Mouse (Mus musculus): ENCODE data around the gene Cactin. TPM values are rescaled to one million over a fixed set of nuclear protein-coding genes. Genes with fewer than 3 reads are reported as not detected.

Gene Cactin
- 19.2 and 33.9 TPM in 2 replicates for polyA plus RNA-seq (2012; rRNA removed; ENCODE audit: low replicate concordance)

DNA sequence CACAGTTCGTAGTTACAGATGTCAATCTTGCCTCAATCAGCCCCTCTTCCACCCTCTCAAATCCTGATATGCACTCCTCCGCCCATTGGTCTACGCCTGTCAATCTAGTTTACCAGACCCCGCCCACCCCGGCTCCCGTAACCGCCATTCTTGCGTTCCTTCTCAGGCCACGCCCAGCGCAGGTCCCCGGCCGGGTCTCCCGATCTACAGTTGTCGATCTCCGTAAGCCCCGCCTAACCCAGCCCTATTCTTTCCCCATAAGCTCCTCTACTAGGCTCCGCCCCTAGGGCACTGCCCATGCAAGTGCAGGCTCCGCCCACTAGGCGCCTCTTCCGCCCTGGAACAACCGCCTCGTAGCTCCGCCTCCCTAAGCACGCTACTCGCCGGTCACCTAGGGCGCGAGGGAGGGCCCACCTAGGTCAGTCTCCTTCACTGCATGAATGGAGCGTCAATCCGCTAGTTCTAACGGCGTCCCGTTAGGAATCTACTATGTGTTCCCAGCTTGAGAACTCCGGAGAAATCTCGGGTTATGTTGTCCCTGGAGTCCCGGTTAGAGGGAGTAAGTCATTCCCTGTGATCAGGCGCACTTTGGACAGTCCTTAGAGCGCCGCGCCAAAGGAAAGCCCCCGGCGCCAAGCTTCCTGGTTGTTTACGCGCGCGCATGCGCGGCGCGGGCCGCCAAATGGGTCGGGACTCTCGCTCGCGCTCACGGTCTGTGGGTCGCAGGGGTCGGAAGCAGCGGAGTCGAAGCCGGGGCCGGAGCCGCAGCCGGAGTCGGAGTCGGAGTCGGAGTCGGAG, at the start of gene Cactin:
TSS of gene Cactin (plus strand) at position 554 of the 798 bp plus-strand sequence.

DNA sequence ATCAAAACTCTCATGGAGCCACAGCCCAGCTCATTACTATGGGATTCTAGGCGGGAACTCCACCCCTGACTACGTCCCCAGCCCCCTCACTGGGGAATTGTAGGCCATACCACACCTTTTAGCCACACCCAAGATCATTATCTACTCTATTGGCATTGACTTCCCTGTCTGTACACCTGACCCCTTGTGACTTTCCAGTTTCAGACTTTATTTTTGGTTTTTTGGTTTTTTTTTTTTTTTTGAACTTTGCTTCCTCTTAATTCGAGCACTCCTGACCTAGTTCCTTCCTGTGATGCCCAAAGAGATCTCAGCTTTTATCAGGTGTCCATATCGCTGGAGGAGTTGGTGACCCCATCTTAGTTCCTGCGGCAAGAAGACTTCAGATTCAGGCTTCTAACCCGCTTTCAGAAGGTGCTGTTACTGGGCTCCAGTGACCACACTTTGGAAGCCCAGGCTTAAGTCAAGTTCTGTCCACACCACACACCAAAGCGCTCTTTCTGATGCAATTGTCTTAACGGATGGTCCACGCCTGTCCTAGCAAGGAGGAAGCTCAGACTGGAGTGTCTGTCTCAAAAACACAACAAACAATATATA, 29.3 kb upstream of the Cactin start, which contains the start of gene Tjp3:
TSS of gene Tjp3 (minus strand) at position 71 of the 594 bp plus-strand sequence.

GRCm38 (mm10) chr10:81292554-81293333, 28.2 kb upstream of the Cactin start, which contains the start of gene Pip5k1c:
Pip5k1c (plus strand) TSS chr10:81292963.

DNA sequence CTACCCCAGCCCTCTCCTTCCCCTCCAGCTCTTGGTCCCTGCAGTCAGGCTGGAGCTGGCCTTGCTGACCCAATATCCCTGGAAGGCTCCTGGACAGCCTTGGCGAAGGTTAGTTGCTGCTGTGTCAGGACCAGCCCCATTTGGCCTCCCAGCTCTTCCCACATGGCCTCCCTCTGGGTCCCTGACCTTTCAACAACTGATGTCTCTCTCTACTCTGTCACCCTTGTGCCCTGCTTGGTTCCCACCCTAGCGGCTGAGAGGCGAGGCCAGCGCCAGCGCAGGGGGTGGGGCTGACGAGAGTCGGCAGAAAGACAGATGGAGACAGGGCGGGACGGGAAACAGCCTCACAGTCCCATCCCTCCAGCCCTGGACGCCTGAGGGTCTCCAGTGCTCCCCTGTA, 7.5 kb downstream of the Cactin start, which contains the start of gene Tbxa2r:
TSS of gene Tbxa2r (plus strand) at position 346 of the 400 bp plus-strand sequence.

DNA sequence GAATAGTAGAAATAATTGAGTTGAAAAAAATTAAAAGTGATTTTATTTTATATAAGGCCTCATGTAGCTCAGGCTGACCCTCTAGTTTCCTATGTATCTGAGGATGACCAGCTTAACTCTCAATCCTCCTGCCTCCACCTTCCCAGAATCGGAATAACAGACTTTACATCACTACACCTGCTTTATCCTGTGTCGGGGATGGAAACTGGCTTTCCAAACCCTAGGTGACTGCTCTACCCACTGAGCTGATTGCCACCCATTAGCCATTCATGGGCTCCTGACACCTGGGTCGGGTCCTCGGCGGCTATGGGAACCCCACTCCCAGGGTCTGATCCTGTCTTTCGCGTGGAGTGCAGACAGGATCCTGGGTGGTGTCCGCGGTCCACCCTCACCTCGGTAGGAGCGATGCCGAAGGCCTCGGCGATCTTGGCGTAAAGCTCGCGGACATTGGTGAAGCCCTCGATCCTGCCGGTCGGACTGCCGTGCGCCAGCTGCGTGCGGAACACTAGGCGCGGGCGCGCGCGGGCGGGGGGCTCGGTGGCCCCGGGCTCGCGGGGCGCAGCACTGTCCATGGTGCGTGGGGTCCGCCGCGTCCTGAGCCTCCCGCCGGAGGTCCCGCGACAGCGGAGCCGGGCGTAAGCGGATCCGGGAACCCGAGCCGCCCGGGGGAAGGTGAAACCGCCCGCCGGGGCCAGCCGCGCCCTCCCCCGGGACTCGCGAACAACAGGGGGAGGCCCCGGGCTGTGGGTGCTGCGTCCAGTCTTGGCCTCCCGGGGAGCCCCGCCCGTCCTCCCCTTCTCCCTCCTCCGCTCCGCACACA, 22.0 kb downstream of the Cactin start, which contains the start of gene Gipc3:
TSS of gene Gipc3 (minus strand) at position 581 of the 820 bp plus-strand sequence.

DNA sequence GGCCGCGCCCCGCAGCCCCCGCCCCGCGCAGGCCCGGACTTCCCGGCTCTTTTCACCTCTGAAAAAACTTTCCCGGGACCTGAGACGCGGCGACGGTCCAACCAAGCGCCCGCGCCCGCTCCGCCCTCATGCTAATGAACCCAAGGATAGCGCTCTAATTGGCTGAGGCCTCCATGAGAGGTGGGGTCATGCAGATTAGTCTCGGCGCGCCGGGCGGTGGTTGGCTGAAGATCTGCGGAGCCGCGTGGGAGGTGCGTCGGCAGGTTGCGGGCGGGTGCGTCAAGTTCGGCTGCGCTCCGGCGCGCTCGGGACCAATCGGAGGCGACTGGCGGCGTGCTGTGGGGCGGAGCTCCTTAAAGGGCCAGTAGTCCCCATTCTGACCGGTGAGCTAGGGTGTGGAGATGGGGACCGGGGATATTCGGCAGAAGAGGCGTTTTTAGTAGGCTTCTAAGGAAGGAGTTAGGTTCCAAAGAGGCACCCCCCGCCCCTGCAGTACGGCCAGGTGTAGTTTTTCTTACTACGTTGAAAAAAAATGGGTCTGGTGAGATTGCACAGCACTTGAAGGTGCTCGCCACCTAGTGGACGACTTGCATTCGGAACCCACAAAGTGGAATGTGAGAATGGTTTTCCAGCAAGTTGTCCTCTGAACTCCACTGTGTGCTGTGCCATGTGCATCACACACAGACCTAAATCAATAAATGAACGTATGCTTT, 29.6 kb downstream of the Cactin start, which contains the start of gene Hmg20b:
TSS of gene Hmg20b (minus strand) at position 130 of the 713 bp plus-strand sequence.

GRCm38 (mm10) chr10:81356991-81357844, 36.3 kb downstream of the Cactin start, which contains the start of gene Mfsd12:
Mfsd12 (plus strand) TSS chr10:81357491.

GRCm38 (mm10) chr10:81365672-81366476, 45.0 kb downstream of the Cactin start, which contains the start of gene 4930404N11Rik:
4930404N11Rik (minus strand) TSS chr10:81365816.

Other genes with a start within 250 kb of the Cactin start
- 2.5 TPM in 2 replicates for gene Creb3l3, start 222.2 kb upstream of the Cactin start, polyA plus RNA-seq (2012; rRNA removed; ENCODE audit: low replicate concordance)
- 152 and 291 TPM in 2 replicates for gene Map2k2, start 215.2 kb upstream of the Cactin start, polyA plus RNA-seq (2012; rRNA removed; ENCODE audit: low replicate concordance)
- 45.5 and 121 TPM in 2 replicates for gene Zbtb7a, start 185.9 kb upstream of the Cactin start, polyA plus RNA-seq (2012; rRNA removed; ENCODE audit: low replicate concordance)
- 36.6 and 47.6 TPM in 2 replicates for gene Pias4, start 153.2 kb upstream of the Cactin start, polyA plus RNA-seq (2012; rRNA removed; ENCODE audit: low replicate concordance)
- 1,357 and 1,920 TPM in 2 replicates for gene Eef2, start 144.5 kb upstream of the Cactin start, polyA plus RNA-seq (2012; rRNA removed; ENCODE audit: low replicate concordance)
- gene Dapk3, start 138.1 kb upstream of the Cactin start, polyA plus RNA-seq (2012; rRNA removed; ENCODE audit: low replicate concordance), result 41.3 and 86.2 TPM in 2 replicates
- gene 4930442H23Rik, start 137.3 kb upstream of the Cactin start, polyA plus RNA-seq (2012; rRNA removed; ENCODE audit: low replicate concordance), result not detected in 2 replicates
- gene Nmrk2, start 119.1 kb upstream of the Cactin start, polyA plus RNA-seq (2012; rRNA removed; ENCODE audit: low replicate concordance), result 3.4 TPM in 1 of 2 replicates, not detected in the other
- 0.98 and 1.3 TPM in 2 replicates for gene Atcay, start 90.3 kb upstream of the Cactin start, polyA plus RNA-seq (2012; rRNA removed; ENCODE audit: low replicate concordance)
- 12.8 and 21.1 TPM in 2 replicates for gene Zfr2, start 87.9 kb upstream of the Cactin start, polyA plus RNA-seq (2012; rRNA removed; ENCODE audit: low replicate concordance)
- 6.9 and 12.2 TPM in 2 replicates for gene Matk, start 68.2 kb upstream of the Cactin start, polyA plus RNA-seq (2012; rRNA removed; ENCODE audit: low replicate concordance)
- 46.1 and 120 TPM in 2 replicates for gene Mrpl54, start 54.2 kb upstream of the Cactin start, polyA plus RNA-seq (2012; rRNA removed; ENCODE audit: low replicate concordance)
- gene Apba3, start 54.1 kb upstream of the Cactin start, polyA plus RNA-seq (2012; rRNA removed; ENCODE audit: low replicate concordance), result 145 and 166 TPM in 2 replicates
- gene Tjp3, start 29.5 kb upstream of the Cactin start, polyA plus RNA-seq (2012; rRNA removed; ENCODE audit: low replicate concordance), result 12.5 and 27.1 TPM in 2 replicates
- gene Pip5k1c, start 28.1 kb upstream of the Cactin start, polyA plus RNA-seq (2012; rRNA removed; ENCODE audit: low replicate concordance), result 84.9 and 118 TPM in 2 replicates
- 14.6 and 42.3 TPM in 2 replicates for gene Tbxa2r, start 7.6 kb downstream of the Cactin start, polyA plus RNA-seq (2012; rRNA removed; ENCODE audit: low replicate concordance)
- 1.7 and 2.7 TPM in 2 replicates for gene Gipc3, start 22.2 kb downstream of the Cactin start, polyA plus RNA-seq (2012; rRNA removed; ENCODE audit: low replicate concordance)
- 70.7 and 162 TPM in 2 replicates for gene Hmg20b, start 29.4 kb downstream of the Cactin start, polyA plus RNA-seq (2012; rRNA removed; ENCODE audit: low replicate concordance)
- 37.3 and 90.2 TPM in 2 replicates for gene Mfsd12, start 36.4 kb downstream of the Cactin start, polyA plus RNA-seq (2012; rRNA removed; ENCODE audit: low replicate concordance)
- 2.6 and 5.7 TPM in 2 replicates for gene 4930404N11Rik, start 44.7 kb downstream of the Cactin start, polyA plus RNA-seq (2012; rRNA removed; ENCODE audit: low replicate concordance)
- gene Fzr1, start 57.4 kb downstream of the Cactin start, polyA plus RNA-seq (2012; rRNA removed; ENCODE audit: low replicate concordance), result 84.0 and 94.3 TPM in 2 replicates
- gene Dohh, start 63.3 kb downstream of the Cactin start, polyA plus RNA-seq (2012; rRNA removed; ENCODE audit: low replicate concordance), result 66.9 and 127 TPM in 2 replicates
- gene Gm48551, start 63.4 kb downstream of the Cactin start, polyA plus RNA-seq (2012; rRNA removed; ENCODE audit: low replicate concordance), result 3.2 and 4.8 TPM in 2 replicates
- 2.1 and 6.3 TPM in 2 replicates for gene Gm48552, start 67.9 kb downstream of the Cactin start, polyA plus RNA-seq (2012; rRNA removed; ENCODE audit: low replicate concordance)
- gene Smim24, start 71.9 kb downstream of the Cactin start, polyA plus RNA-seq (2012; rRNA removed; ENCODE audit: low replicate concordance), result 10.4 and 14.3 TPM in 2 replicates
- 88.5 and 97.0 TPM in 2 replicates for gene Nfic, start 134.5 kb downstream of the Cactin start, polyA plus RNA-seq (2012; rRNA removed; ENCODE audit: low replicate concordance)
- 1.4 and 1.9 TPM in 2 replicates for gene Celf5, start 161.6 kb downstream of the Cactin start, polyA plus RNA-seq (2012; rRNA removed; ENCODE audit: low replicate concordance)
- gene Ncln, start 175.3 kb downstream of the Cactin start, polyA plus RNA-seq (2012; rRNA removed; ENCODE audit: low replicate concordance), result 236 and 320 TPM in 2 replicates
- gene S1pr4, start 179.0 kb downstream of the Cactin start, polyA plus RNA-seq (2012; rRNA removed; ENCODE audit: low replicate concordance), result 35.7 and 113 TPM in 2 replicates
- gene Gna15, start 203.1 kb downstream of the Cactin start, polyA plus RNA-seq (2012; rRNA removed; ENCODE audit: low replicate concordance), result 9.0 and 15.1 TPM in 2 replicates
- gene Gna11, start 224.1 kb downstream of the Cactin start, polyA plus RNA-seq (2012; rRNA removed; ENCODE audit: low replicate concordance), result 97.4 and 105 TPM in 2 replicates
- gene Aes, start 238.4 kb downstream of the Cactin start, polyA plus RNA-seq (2012; rRNA removed; ENCODE audit: low replicate concordance), result 1,888 and 2,130 TPM in 2 replicates

All from mammary gland, adult 2 months (tissue).